Mouse (Mus musculus) kidney, postnatal 0 days (tissue): ENCODE data around the gene Stmn3. TPM values are rescaled to one million over a fixed set of nuclear protein-coding genes. Genes with fewer than 3 reads are reported as not detected.

Source experiments
- ATAC-seq: fragments of 200-750 bp; cut with Nextera tagmentation; replicated peaks from 2 replicates; pipeline ENCODE4 v1.8.0; 2017; ENCODE audit warnings: low read depth, moderate number of reproducible peaks, moderate TSS enrichment, moderate library complexity; ENCODE audit not compliant: low FRiP score
- DNase-seq: peaks from one replicate; pipeline ENCODE4 v3.0.0-alpha.2; 2016; ENCODE audit warnings: low spot score
- H3K27ac ChIP-seq: fragments of 300-500 bp; sonication (generic); 2 replicates; pipeline ENCODE4 v1.5.1; 2014; ENCODE audit warnings: mild to moderate bottlenecking
- H3K27me3 ChIP-seq: fragments of 300-500 bp; sonication (generic); 2 replicates; pipeline ENCODE4 v1.6.1; 2014; ENCODE audit warnings: low read length, mixed read lengths; ENCODE audit not compliant: insufficient read depth
- H3K36me3 ChIP-seq: fragments of 300-500 bp; sonication (generic); 2 replicates; pipeline ENCODE4 v1.6.1; 2014; ENCODE audit warnings: low read length, mixed read lengths; ENCODE audit not compliant: insufficient read depth
- H3K4me1 ChIP-seq: fragments of 300-500 bp; sonication (generic); replicated peaks from 2 replicates; pipeline ENCODE4 v1.6.1; 2014; ENCODE audit warnings: antibody characterized with exemption, low read length, mixed read lengths; ENCODE audit not compliant: insufficient read depth
- H3K4me2 ChIP-seq: fragments of 300-500 bp; sonication (generic); 2 replicates; pipeline ENCODE4 v1.6.1; 2014; ENCODE audit warnings: mild to moderate bottlenecking, low read length, moderate library complexity, mixed read lengths
- H3K4me3 ChIP-seq: fragments of 300-500 bp; sonication (generic); replicated peaks from 2 replicates; pipeline ENCODE4 v1.5.1; 2014; ENCODE audit warnings: low read depth, low read length
- H3K9ac ChIP-seq: fragments of 300-500 bp; sonication (generic); 2 replicates; pipeline ENCODE4 v1.6.1; 2014; ENCODE audit warnings: low read depth, low read length
- H3K9me3 ChIP-seq: fragments of 300-500 bp; sonication (generic); replicated peaks from 2 replicates; pipeline ENCODE4 v1.6.1; 2016; ENCODE audit warnings: low read length, inconsistent platforms, mixed read lengths
- CTCF ChIP-seq: IDR thresholded peaks from 2 replicates; pipeline ENCODE4 v1.5.1; 2016; ENCODE audit warnings: antibody characterized with exemption, low read depth, mild to moderate bottlenecking, moderate library complexity
- WGBS: fragments of 180-500 bp; shearing (Covaris S2); extraction: QIAGEN DNeasy Blood & Tissue Kit; methylation state at CpG from one replicate; pipeline ENCODE4 v1.1.7; 2014; 5-methylcytosine and 5-hydroxymethylcytosine counted together
- polyA plus RNA-seq: library from polyadenylated mRNA; unstranded; fragments of >200 nt; fragmentation: Nextera tagmentation; extraction: Ambion mirVana; gene quantifications from 2 replicates; pipeline ENCODE4 v1.2.1, GENCODE M21; 2015

Gene Stmn3
- polyA plus RNA-seq, 1 experiment from 2014 or later = 0.66 TPM

- no peak for TF ChIP-seq CTCF
- H3K4me1 ChIP-seq = no peaks in the 10 kb centered on the region
- peaks cover 43% of the 10 kb centered on the region for H3K36me3 ChIP-seq
- DNase-seq (no peak), ATAC-seq (no peak)
- H3K9me3 ChIP-seq = no peaks in the 10 kb centered on the region
- H3K4me2 ChIP-seq = no peak overlapping the region
- H3K9ac ChIP-seq = no peak overlapping the region
- no peak overlapping the region for H3K27ac ChIP-seq
- no peaks in the 10 kb centered on the region for H3K27me3 ChIP-seq
- H3K4me3 ChIP-seq = no peak overlapping the region
These were observed 18.2 kb upstream of the Stmn3 start for GRCm38 (mm10) chr2:181332542-181332941.

GRCm38 (mm10) chr2:181326098-181326497 lies 11.8 kb upstream of the Stmn3 start:
- no peak for TF ChIP-seq CTCF
- Histone ChIP-seq H3K4me2 (no peak overlapping the region), H3K9me3 (no peaks in the 10 kb centered on the region), H3K4me1 (no peaks in the 10 kb centered on the region), H3K27me3 (no peaks in the 10 kb centered on the region), H3K36me3 (peaks cover 48% of the 10 kb centered on the region), H3K4me3 (no peak overlapping the region), H3K9ac (no peak overlapping the region), H3K27ac (no peak overlapping the region)
- WGBS = 88% methylated on average over 2 of the region's 2 CpGs
- DNase-seq = no peak
- ATAC-seq = no peak

- no peaks in the 10 kb centered on the region for H3K9me3 ChIP-seq
- H3K36me3 ChIP-seq = peaks cover 31% of the 10 kb centered on the region
- DNase-seq = no peak
- ATAC-seq = no peak
- 67% methylated on average over 5 of the region's 5 CpGs for WGBS
- TF ChIP-seq CTCF = no peak
- no peak overlapping the region for H3K4me2 ChIP-seq
- peaks cover 6% of the 10 kb centered on the region for H3K4me1 ChIP-seq
- no peak overlapping the region for H3K4me3 ChIP-seq
- H3K27me3 ChIP-seq = no peaks in the 10 kb centered on the region
- no peak overlapping the region for H3K9ac ChIP-seq
- H3K27ac ChIP-seq = no peak overlapping the region
These were observed 7.8 kb upstream of the Stmn3 start for GRCm38 (mm10) chr2:181322136-181322535.

GRCm38 (mm10) chr2:181320103-181320499 lies 5.8 kb upstream of the Stmn3 start:
- TF ChIP-seq CTCF = no peak
- Histone ChIP-seq H3K9me3 (no peaks in the 10 kb centered on the region), H3K27me3 (no peaks in the 10 kb centered on the region), H3K4me3 (peak overlapping the region; percentile 62), H3K4me2 (peak overlapping the region; percentile 70), H3K4me1 (peaks cover 6% of the 10 kb centered on the region), H3K27ac (no peak overlapping the region), H3K36me3 (peaks cover 16% of the 10 kb centered on the region), H3K9ac (peak overlapping the region; percentile 61)
- DNase-seq = no peak
- WGBS = 11% methylated on average over 7 of the region's 7 CpGs
- ATAC-seq = peak; percentile 6; the same call in 1 of the 2 replicates

GRCm38 (mm10) chr2:181319248-181320102 lies 5.2 kb upstream of the Stmn3 start, which contains the start of gene Rtel1:
TSS of gene Rtel1 (plus strand) at chr2:181319739.
- H3K36me3 ChIP-seq = peaks cover 16% of the 10 kb centered on the region
- 0 out of 2 replicates have a peak within 1 kb of the TSS, but pooled peaks have one; percentile 15 for H3K27ac ChIP-seq
- H3K4me3 ChIP-seq = peak within 1 kb of the TSS; percentile 62
- DNase-seq (peak; percentile 90), ATAC-seq (peak; percentile 91)
- H3K4me2 ChIP-seq = peak within 1 kb of the TSS; percentile 70
- 5% methylated on average over 40 of the region's 40 CpGs for WGBS
- no peaks in the 10 kb centered on the region for H3K9me3 ChIP-seq
- H3K9ac ChIP-seq = peak within 1 kb of the TSS; percentile 61
- no peak for TF ChIP-seq CTCF
- peaks cover 6% of the 10 kb centered on the region for H3K4me1 ChIP-seq
- H3K27me3 ChIP-seq = peaks cover 5% of the 10 kb centered on the region

GRCm38 (mm10) chr2:181313344-181314079 lies 788 bp downstream of the Stmn3 start:
- Histone ChIP-seq H3K9ac (no peak overlapping the region), H3K27ac (no peak overlapping the region), H3K4me3 (no peak overlapping the region), H3K9me3 (no peaks in the 10 kb centered on the region), H3K36me3 (no peaks in the 10 kb centered on the region), H3K27me3 (peaks cover 15% of the 10 kb centered on the region), H3K4me2 (peak overlapping the region; percentile 33), H3K4me1 (0 out of 2 replicates have a peak, but pooled peaks cover 3% of the 10 kb centered on the region)
- 4% methylated on average over 35 of the region's 35 CpGs for WGBS
- peak; percentile 25; the same call in 1 of the 2 replicates for ATAC-seq
- no peak for TF ChIP-seq CTCF
- DNase-seq = no peak
